Comparison of ENCODE assay signal across 1 mouse cellular context in the genomic region with DNA sequence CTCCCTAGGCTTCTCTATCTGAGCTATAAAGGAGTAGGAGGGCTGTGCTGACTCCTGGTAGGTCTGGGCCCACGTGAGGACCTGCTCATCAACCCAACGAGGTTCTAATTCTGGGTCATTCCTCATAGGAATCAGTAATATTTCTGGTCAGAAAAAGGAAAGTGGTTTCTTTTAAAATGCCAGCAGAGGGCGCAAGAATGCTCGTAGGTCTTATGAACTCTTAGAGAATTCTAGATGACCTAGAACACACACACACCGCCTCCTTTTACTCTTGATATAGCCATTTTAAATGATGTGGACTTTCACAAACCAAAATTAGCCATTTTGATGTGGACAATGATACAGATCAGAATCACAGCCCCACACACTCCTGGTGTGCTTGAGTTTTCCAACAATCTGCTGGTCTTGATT.
TF ChIP-seq lines count a peak whose summit lies in the region.

No protein-coding gene starts in this region.

TF ChIP-seq in CH12.LX, 34 proteins besides CTCF, POLR2A, EP300 and RAD21 (continued from another document):
- peak; percentile 69; the same call in 1 of the 2 replicates for TF ChIP-seq ZC3H11A (IDR thresholded peaks at IDR 0.05; ENCODE audit: low read depth, low read length)
- no peak for TF ChIP-seq ZKSCAN1 (IDR thresholded peaks at IDR 0.05; ENCODE audit: borderline replicate concordance, low read depth, low read length)
- TF ChIP-seq SMC3 (IDR thresholded peaks at IDR 0.05; ENCODE audit: low read depth, low read length) = peak; percentile 92
- no peak for TF ChIP-seq TBP (conservative IDR thresholded peaks at IDR 0.05; ENCODE audit: low read depth, low read length)
- TF ChIP-seq BHLHE40 (IDR thresholded peaks at IDR 0.05; ENCODE audit: low read depth, low read length) = no peak
- peak; percentile 36; the same call in 1 of the 2 replicates for TF ChIP-seq MEF2A (IDR thresholded peaks at IDR 0.05; ENCODE audit: borderline replicate concordance, low read depth, low read length)
- TF ChIP-seq USF1 (IDR thresholded peaks at IDR 0.05; ENCODE audit: low read depth, low read length) = no peak
TF ChIP-seq in CH12.LX: peak in this region for 3.
